Mouse (Mus musculus): ENCODE results near the gene Arhgef10l.

GRCm38 (mm10) chr4:140504921-140505607, 160.7 kb downstream of the Arhgef10l start:
- TF ChIP-seq POLR2A (IDR thresholded peaks at IDR 0.05; ENCODE audit: extremely low read depth, insufficient read depth, low read length) (no peak), CTCF (IDR thresholded peaks at IDR 0.05; ENCODE audit: low read depth, low read length) (no peak)

Data from liver, adult 2 months (tissue).